Mouse (Mus musculus): ENCODE measurements around the gene Capn2.
A peak's percentile ranks its signal among the peaks of the same experiment; 100 is the strongest.

Gene Capn2

GRCm38 (mm10) chr1:182461261-182461660, 56.1 kb downstream of the Capn2 start:
- peak in 1 of 2 experiments; percentile 19 for DNase-seq (ENCODE audit: low spot score in 2 of 2)

GRCm38 (mm10) chr1:182460291-182461244, 56.8 kb downstream of the Capn2 start:
- peak in 1 of 2 experiments; percentile 36 for DNase-seq (ENCODE audit: low spot score in 2 of 2)

- no peak for DNase-seq (ENCODE audit: low spot score in 2 of 2)
These were observed 58.0 kb downstream of the Capn2 start for GRCm38 (mm10) chr1:182459436-182459835.

- DNase-seq (ENCODE audit: low spot score in 2 of 2), result no peak
These were observed 58.9 kb downstream of the Capn2 start for GRCm38 (mm10) chr1:182458556-182458955.

- no peak for DNase-seq (ENCODE audit: low spot score in 2 of 2)
These were observed 62.3 kb downstream of the Capn2 start for GRCm38 (mm10) chr1:182455080-182455479.

GRCm38 (mm10) chr1:182452473-182452872, 64.9 kb downstream of the Capn2 start:
- no peak for DNase-seq (ENCODE audit: low spot score in 2 of 2)

- DNase-seq (ENCODE audit: low spot score in 2 of 2), result no peak
These were observed 69.0 kb downstream of the Capn2 start for GRCm38 (mm10) chr1:182448276-182449035.

GRCm38 (mm10) chr1:182444116-182444515, 73.3 kb downstream of the Capn2 start:
- no peak for DNase-seq (ENCODE audit: low spot score in 2 of 2)

GRCm38 (mm10) chr1:182441791-182442473, 75.5 kb downstream of the Capn2 start:
- DNase-seq (ENCODE audit: low spot score in 2 of 2), result no peak

- peak in 1 of 2 experiments; percentile 26 for DNase-seq (ENCODE audit: low spot score in 2 of 2)
These were observed 77.7 kb downstream of the Capn2 start for GRCm38 (mm10) chr1:182439546-182440222.

GRCm38 (mm10) chr1:182436746-182437145, 80.7 kb downstream of the Capn2 start:
- DNase-seq (ENCODE audit: low spot score in 2 of 2), result no peak

- DNase-seq (ENCODE audit: low spot score in 2 of 2), result no peak
These were observed 85.3 kb downstream of the Capn2 start for GRCm38 (mm10) chr1:182432059-182432458.

- no peak for DNase-seq (ENCODE audit: low spot score in 2 of 2)
These were observed 86.7 kb downstream of the Capn2 start for GRCm38 (mm10) chr1:182430676-182431075.

GRCm38 (mm10) chr1:182429826-182430225, 87.6 kb downstream of the Capn2 start:
- no peak for DNase-seq (ENCODE audit: low spot score in 2 of 2)

GRCm38 (mm10) chr1:182427426-182427825, 90.0 kb downstream of the Capn2 start:
- peak in 1 of 2 experiments; percentile 16 for DNase-seq (ENCODE audit: low spot score in 2 of 2)

GRCm38 (mm10) chr1:182426444-182426843, 91.0 kb downstream of the Capn2 start:
- no peak for DNase-seq (ENCODE audit: low spot score in 2 of 2)

GRCm38 (mm10) chr1:182425176-182425575, 92.2 kb downstream of the Capn2 start:
- DNase-seq (ENCODE audit: low spot score in 2 of 2), result no peak

- DNase-seq (ENCODE audit: low spot score in 2 of 2), result no peak
These were observed 93.1 kb downstream of the Capn2 start for GRCm38 (mm10) chr1:182424274-182424673.

GRCm38 (mm10) chr1:182419481-182419880, 97.9 kb downstream of the Capn2 start:
- no peak for DNase-seq (ENCODE audit: low spot score in 2 of 2)
